Mouse (Mus musculus) C2C12 (cell line): ENCODE results near the gene Nhsl2.

ENCODE experiments used
- CEBPB ChIP-seq: IDR thresholded peaks from one replicate; pipeline ENCODE4 v1.6.1; 2011; ENCODE audit warnings: low read depth, mild to moderate bottlenecking, control low read depth, moderate library complexity
- CTCF ChIP-seq: IDR thresholded peaks from one replicate; pipeline ENCODE4 v1.5.1; 2011; ENCODE audit not compliant: control insufficient read depth, insufficient read depth, insufficient read length
- MAX ChIP-seq: IDR thresholded peaks from one replicate; pipeline ENCODE4 v1.6.1; 2011; ENCODE audit warnings: mild to moderate bottlenecking, control low read depth
- MYOG ChIP-seq: IDR thresholded peaks from one replicate; pipeline ENCODE4 v1.6.1; 2011; ENCODE audit not compliant: control insufficient read depth, insufficient read length; ENCODE audit errors: extremely low read depth

DNA sequence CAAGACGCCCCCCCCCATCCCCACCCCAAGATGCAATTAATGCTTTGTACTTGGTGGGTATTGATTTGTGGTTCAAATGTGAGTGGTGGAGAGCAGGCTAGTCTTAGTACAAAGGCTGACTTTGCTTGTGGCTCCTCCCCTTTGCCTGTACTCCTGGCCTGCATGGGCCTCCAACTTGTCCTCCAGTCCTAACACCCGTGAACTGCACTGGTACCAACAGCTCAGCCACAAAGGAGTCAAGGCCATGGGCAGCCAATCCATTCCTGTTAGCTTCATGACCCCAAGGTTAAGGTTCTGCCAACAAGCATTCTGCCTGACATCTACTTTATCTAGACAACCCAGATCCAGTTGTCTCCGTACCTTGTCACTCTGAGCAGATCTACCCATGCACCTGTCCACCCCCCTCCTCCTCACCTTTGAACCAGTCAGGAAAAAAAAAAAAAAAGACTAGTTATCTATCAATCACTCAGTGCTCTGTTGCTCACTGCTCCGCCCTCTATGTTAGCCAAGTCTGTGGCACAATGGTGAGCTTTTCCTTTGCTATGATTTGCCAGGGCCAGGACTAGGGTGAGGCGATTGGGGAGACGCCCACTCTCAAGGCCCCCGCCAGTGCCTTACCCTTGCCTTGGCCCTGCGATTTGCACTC lies 236.7 kb downstream of the Nhsl2 start:
- TF ChIP-seq CTCF (no peak), MAX (no peak), MYOG (no peak), CEBPB (no peak)
